Mouse (Mus musculus): ENCODE data around the gene Bcl2l15. TPM values are rescaled to one million over a fixed set of nuclear protein-coding genes. Genes with fewer than 3 reads are reported as not detected.
"Not testable (repeated sequence)": the region's sequence is repeated elsewhere in the genome, so short reads cannot be mapped to it uniquely, and the experiment has no call there.

The Bcl2l15 gene
- polyA plus RNA-seq, 1 experiment from 2014 or later = 0.23 TPM

GRCm38 (mm10) chr3:103801631-103802531 lies 30.5 kb upstream of the Bcl2l15 start:
- Histone ChIP-seq H3K4me2 (replicated peaks) (no peak overlapping the region), H3K9me3 (no peaks in the 10 kb centered on the region), H3K27ac (peak overlapping the region; percentile 33; the same call in 1 of the 2 replicates), H3K9ac (no peak overlapping the region), H3K4me3 (no peak overlapping the region), H3K27me3 (no peaks in the 10 kb centered on the region), H3K36me3 (peaks cover 44% of the 10 kb centered on the region), H3K4me1 (peaks cover 7% of the 10 kb centered on the region; the same call in 1 of the 2 replicates)
- ATAC-seq (ENCODE audit: low FRiP score, low read depth) = peak; percentile 80
- WGBS = 75% methylated on average over 10 of the region's 10 CpGs

DNA sequence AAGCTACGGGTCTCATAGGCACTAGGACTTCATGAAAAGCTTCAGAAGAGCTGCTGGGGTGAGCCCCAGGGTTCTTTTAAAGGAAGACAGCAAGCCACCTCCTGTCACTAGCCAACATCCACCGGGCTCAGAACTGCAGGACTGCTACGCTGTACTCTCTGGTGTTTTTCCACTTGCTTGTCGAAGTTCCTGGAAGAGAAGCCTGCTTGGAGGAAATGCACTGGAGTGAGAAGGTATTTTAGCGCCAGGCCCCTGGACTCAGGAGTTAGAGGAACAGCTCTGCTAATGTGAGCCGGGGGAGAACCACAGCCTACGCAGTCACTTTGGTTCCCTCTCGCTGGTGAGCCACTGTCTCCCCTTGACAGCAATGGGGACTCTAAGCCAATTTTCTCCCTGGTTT lies 29.5 kb upstream of the Bcl2l15 start:
- H3K27me3 ChIP-seq = no peaks in the 10 kb centered on the region
- ATAC-seq (ENCODE audit: low FRiP score, low read depth) = no peak
- no peak overlapping the region for H3K9ac ChIP-seq
- H3K4me1 ChIP-seq = peaks cover 9% of the 10 kb centered on the region
- H3K9me3 ChIP-seq = no peaks in the 10 kb centered on the region
- H3K4me2 ChIP-seq (replicated peaks) = no peak overlapping the region
- H3K27ac ChIP-seq = no peak overlapping the region
- H3K36me3 ChIP-seq = peaks cover 49% of the 10 kb centered on the region
- 95% methylated on average over 8 of the region's 8 CpGs for WGBS
- H3K4me3 ChIP-seq = no peak overlapping the region

DNA sequence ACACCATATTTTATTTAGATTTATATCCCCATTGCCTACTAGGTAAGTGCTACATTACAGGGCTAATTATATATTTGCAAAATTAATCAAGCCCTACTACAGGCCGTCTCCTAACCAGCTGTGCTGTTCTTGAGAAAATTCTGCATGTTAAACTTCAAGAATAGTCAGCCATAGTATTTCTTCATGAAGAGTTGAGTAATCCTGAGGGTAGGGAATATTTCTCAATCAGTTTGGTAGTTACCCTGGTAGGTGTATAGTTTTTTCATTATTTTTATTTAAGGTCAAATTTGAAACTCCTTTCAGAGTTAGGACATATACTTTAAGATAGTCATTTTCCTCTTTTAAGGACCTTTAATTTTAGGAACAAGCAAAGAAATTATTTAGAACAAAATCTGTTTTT lies 26.7 kb upstream of the Bcl2l15 start:
- H3K36me3 ChIP-seq = peaks cover 49% of the 10 kb centered on the region
- H3K4me1 ChIP-seq = peaks cover 22% of the 10 kb centered on the region
- no peak overlapping the region for H3K27ac ChIP-seq
- H3K4me3 ChIP-seq = no peak overlapping the region
- H3K9me3 ChIP-seq = no peaks in the 10 kb centered on the region
- no peak overlapping the region for H3K9ac ChIP-seq
- WGBS = 92% methylated on average over 1 of the region's 1 CpGs
- no peak for ATAC-seq (ENCODE audit: low FRiP score, low read depth)
- H3K4me2 ChIP-seq (replicated peaks) = no peak overlapping the region
- no peaks in the 10 kb centered on the region for H3K27me3 ChIP-seq

GRCm38 (mm10) chr3:103808891-103809798 lies 23.3 kb upstream of the Bcl2l15 start, which contains the start of the genes Dclre1b, Ap4b1 and Gm43064:
TSS of gene Dclre1b (minus strand) at chr3:103809444.
TSS of gene Ap4b1 (plus strand) at chr3:103809520.
TSS of gene Gm43064 (plus strand) at chr3:103809573.
- H3K27me3 ChIP-seq = no peaks in the 10 kb centered on the region
- peak within 1 kb of the TSS; percentile 80 for H3K4me3 ChIP-seq
- H3K36me3 ChIP-seq = peaks cover 36% of the 10 kb centered on the region
- H3K4me2 ChIP-seq (replicated peaks) = peak within 1 kb of the TSS; percentile 80
- no peaks in the 10 kb centered on the region for H3K9me3 ChIP-seq
- peak within 1 kb of the TSS; percentile 88 for H3K27ac ChIP-seq
- H3K9ac ChIP-seq = peak within 1 kb of the TSS; percentile 88
- peaks cover 14% of the 10 kb centered on the region for H3K4me1 ChIP-seq
- peak; percentile 98 for ATAC-seq (ENCODE audit: low FRiP score, low read depth)
- WGBS = under 1% methylated on average over 62 of the region's 70 CpGs

- peak overlapping the region; percentile 88 for H3K27ac ChIP-seq
- WGBS = 2% methylated on average over 14 of the region's 14 CpGs
- H3K36me3 ChIP-seq = peaks cover 32% of the 10 kb centered on the region
- H3K4me2 ChIP-seq (replicated peaks) = peak overlapping the region; percentile 80
- peak overlapping the region; percentile 88 for H3K9ac ChIP-seq
- ATAC-seq (ENCODE audit: low FRiP score, low read depth) = peak; percentile 45; the same call in 1 of the 2 replicates
- H3K4me1 ChIP-seq = peaks cover 14% of the 10 kb centered on the region
- peak overlapping the region; percentile 80 for H3K4me3 ChIP-seq
- H3K9me3 ChIP-seq = no peaks in the 10 kb centered on the region
- no peaks in the 10 kb centered on the region for H3K27me3 ChIP-seq
Measured at GRCm38 (mm10) chr3:103809799-103810150, 22.6 kb upstream of the Bcl2l15 start.

DNA sequence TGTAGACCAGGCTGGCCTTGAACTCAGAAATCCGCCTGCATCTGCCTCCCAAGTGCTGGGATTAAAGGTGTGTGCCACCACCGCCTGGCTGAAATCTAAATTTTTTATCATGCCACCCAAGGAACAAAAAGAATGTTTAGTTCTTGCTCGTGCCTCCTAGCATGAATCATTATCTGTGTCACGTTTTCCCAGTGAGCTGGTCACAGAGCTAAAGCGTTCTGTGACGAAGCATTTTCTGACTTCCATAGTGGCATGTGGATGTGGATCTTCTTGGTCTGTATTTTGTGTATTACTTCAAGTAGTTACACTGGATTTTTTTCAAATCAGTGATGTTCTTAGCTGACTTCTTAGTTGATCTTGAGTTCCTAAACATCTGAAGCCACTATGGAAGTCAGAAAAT lies 21.4 kb upstream of the Bcl2l15 start:
- Histone ChIP-seq H3K36me3 (peaks cover 33% of the 10 kb centered on the region), H3K4me2 (replicated peaks) (no peak overlapping the region), H3K9me3 (no peaks in the 10 kb centered on the region), H3K27me3 (no peaks in the 10 kb centered on the region), H3K27ac (no peak overlapping the region), H3K9ac (no peak overlapping the region), H3K4me1 (peaks cover 14% of the 10 kb centered on the region), H3K4me3 (no peak overlapping the region)
- WGBS = 92% methylated on average over 6 of the region's 6 CpGs
- ATAC-seq (ENCODE audit: low FRiP score, low read depth) = no peak

GRCm38 (mm10) chr3:103827548-103827947 lies 4.9 kb upstream of the Bcl2l15 start:
- H3K4me1 ChIP-seq = no peaks in the 10 kb centered on the region
- H3K4me2 ChIP-seq (replicated peaks) = no peak overlapping the region
- H3K4me3 ChIP-seq = no peak overlapping the region
- no peaks in the 10 kb centered on the region for H3K27me3 ChIP-seq
- ATAC-seq (ENCODE audit: low FRiP score, low read depth) = no peak
- no peak overlapping the region for H3K9ac ChIP-seq
- H3K9me3 ChIP-seq = no peaks in the 10 kb centered on the region
- peaks cover 11% of the 10 kb centered on the region for H3K36me3 ChIP-seq
- no peak overlapping the region for H3K27ac ChIP-seq

- H3K27me3 ChIP-seq = no peaks in the 10 kb centered on the region
- ATAC-seq (ENCODE audit: low FRiP score, low read depth) = no peak
- H3K4me1 ChIP-seq = no peaks in the 10 kb centered on the region
- H3K9ac ChIP-seq = no peak overlapping the region
- WGBS = 84% methylated on average over 3 of the region's 3 CpGs
- H3K4me3 ChIP-seq = no peak overlapping the region
- H3K9me3 ChIP-seq = no peaks in the 10 kb centered on the region
- H3K36me3 ChIP-seq = no peaks in the 10 kb centered on the region
- no peak overlapping the region for H3K4me2 ChIP-seq (replicated peaks)
- H3K27ac ChIP-seq = no peak overlapping the region
Measured at GRCm38 (mm10) chr3:103829036-103829435, 3.4 kb upstream of the Bcl2l15 start.

GRCm38 (mm10) chr3:103830681-103831080 lies 1.7 kb upstream of the Bcl2l15 start:
- not testable (repeated sequence) for H3K27me3 ChIP-seq; H3K9me3 ChIP-seq; H3K27ac ChIP-seq; H3K4me3 ChIP-seq; H3K36me3 ChIP-seq; H3K4me1 ChIP-seq; H3K9ac ChIP-seq; ATAC-seq (ENCODE audit: low FRiP score, low read depth); H3K4me2 ChIP-seq (replicated peaks)
- 42% methylated on average over 1 of the region's 1 CpGs for WGBS

- WGBS = 79% methylated on average over 7 of the region's 7 CpGs
- no peak overlapping the region for H3K4me2 ChIP-seq (replicated peaks)
- no peak overlapping the region for H3K4me3 ChIP-seq
- H3K9ac ChIP-seq = no peak overlapping the region
- H3K9me3 ChIP-seq = no peaks in the 10 kb centered on the region
- H3K4me1 ChIP-seq = no peaks in the 10 kb centered on the region
- no peaks in the 10 kb centered on the region for H3K27me3 ChIP-seq
- ATAC-seq (ENCODE audit: low FRiP score, low read depth) = no peak
- H3K36me3 ChIP-seq = no peaks in the 10 kb centered on the region
- no peak overlapping the region for H3K27ac ChIP-seq
Measured at GRCm38 (mm10) chr3:103831146-103831545, 1.3 kb upstream of the Bcl2l15 start.

DNA sequence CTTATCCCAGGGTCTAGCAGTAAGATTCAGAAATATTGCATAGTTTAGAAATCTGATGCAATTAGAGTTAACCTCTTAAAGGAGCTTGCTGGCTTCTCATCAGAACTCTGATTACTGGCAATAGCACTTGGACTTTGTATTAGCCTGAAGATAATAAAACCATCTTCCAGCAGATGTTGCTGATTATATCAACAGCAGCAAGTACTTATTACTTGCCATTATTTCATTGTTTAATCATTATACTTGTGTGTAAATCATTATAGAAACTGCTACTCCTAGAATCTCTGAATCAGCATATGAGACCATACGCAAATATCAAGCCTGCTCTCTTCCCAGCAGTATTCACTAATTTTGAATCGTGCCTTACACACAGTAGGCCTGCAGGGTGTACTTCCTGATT lies 1.6 kb downstream of the Bcl2l15 start:
- H3K36me3 ChIP-seq = no peaks in the 10 kb centered on the region
- H3K27ac ChIP-seq = no peak overlapping the region
- no peak overlapping the region for H3K4me3 ChIP-seq
- H3K27me3 ChIP-seq = no peaks in the 10 kb centered on the region
- no peak overlapping the region for H3K4me2 ChIP-seq (replicated peaks)
- H3K9me3 ChIP-seq = no peaks in the 10 kb centered on the region
- 89% methylated on average over 2 of the region's 2 CpGs for WGBS
- ATAC-seq (ENCODE audit: low FRiP score, low read depth) = no peak
- H3K9ac ChIP-seq = no peak overlapping the region
- H3K4me1 ChIP-seq = no peaks in the 10 kb centered on the region
